Mouse (Mus musculus) heart, postnatal 4 days (tissue): Measurements from ENCODE around the gene Fam71f2. TPM values are rescaled to one million over a fixed set of nuclear protein-coding genes. Genes with fewer than 3 reads are reported as not detected.

Experiments used
- DNase-seq: peaks from one replicate; pipeline ENCODE4 v3.0.0; 2021
- total RNA-seq, 2 experiments: library from RNA; stranded (reverse); gene quantifications; 2 replicates each; pipeline ENCODE4 v1.2.3; 2021

The Fam71f2 gene
- total RNA-seq: under 1 TPM in 1 of 2 experiments, not detected in 1; 0.32 TPM

- DNase-seq: no peak
Observed at GRCm38 (mm10) chr6:29279293-29279692, at the start of gene Fam71f2. Gene Fam71f2, plus strand, starts transcription at chr6:29279593.

- DNase-seq: no peak
Observed at GRCm38 (mm10) chr6:29230386-29230785, 49.0 kb upstream of the Fam71f2 start.

GRCm38 (mm10) chr6:29231799-29232198 is 47.6 kb upstream of the Fam71f2 start:
- DNase-seq: no peak

GRCm38 (mm10) chr6:29232321-29232720 is 47.1 kb upstream of the Fam71f2 start:
- no peak for DNase-seq

GRCm38 (mm10) chr6:29233710-29234109 is 45.7 kb upstream of the Fam71f2 start:
- no peak for DNase-seq

GRCm38 (mm10) chr6:29234272-29234671 is 45.1 kb upstream of the Fam71f2 start:
- peak; percentile 19 for DNase-seq

GRCm38 (mm10) chr6:29240806-29241205 is 38.6 kb upstream of the Fam71f2 start:
- DNase-seq: peak; percentile 66

GRCm38 (mm10) chr6:29241697-29242096 is 37.7 kb upstream of the Fam71f2 start:
- DNase-seq: no peak

- no peak for DNase-seq
Observed at GRCm38 (mm10) chr6:29242265-29242664, 37.1 kb upstream of the Fam71f2 start.

- no peak for DNase-seq
Observed at GRCm38 (mm10) chr6:29245272-29246120, 33.9 kb upstream of the Fam71f2 start.

GRCm38 (mm10) chr6:29246183-29246582 is 33.2 kb upstream of the Fam71f2 start:
- DNase-seq: no peak

- DNase-seq: no peak
Observed at GRCm38 (mm10) chr6:29246585-29246984, 32.8 kb upstream of the Fam71f2 start.

GRCm38 (mm10) chr6:29247072-29247471 is 32.3 kb upstream of the Fam71f2 start:
- no peak for DNase-seq

- no peak for DNase-seq
Observed at GRCm38 (mm10) chr6:29259418-29259817, 20.0 kb upstream of the Fam71f2 start.

- no peak for DNase-seq
Observed at GRCm38 (mm10) chr6:29261831-29262230, 17.6 kb upstream of the Fam71f2 start.

GRCm38 (mm10) chr6:29263650-29264455 is 15.5 kb upstream of the Fam71f2 start:
- DNase-seq: peak; percentile 42

- no peak for DNase-seq
Observed at GRCm38 (mm10) chr6:29264456-29264781, 15.0 kb upstream of the Fam71f2 start.

GRCm38 (mm10) chr6:29266936-29267335 is 12.5 kb upstream of the Fam71f2 start:
- no peak for DNase-seq

GRCm38 (mm10) chr6:29269006-29269668 is 10.3 kb upstream of the Fam71f2 start:
- DNase-seq: no peak

GRCm38 (mm10) chr6:29270961-29271360 is 8.4 kb upstream of the Fam71f2 start:
- DNase-seq: peak; percentile 49

- DNase-seq: peak; percentile 93
Observed at GRCm38 (mm10) chr6:29272312-29273072, 6.9 kb upstream of the Fam71f2 start, which contains the start of gene Hilpda. Gene Hilpda, plus strand, starts transcription at chr6:29272488.

GRCm38 (mm10) chr6:29276746-29277145 is 2.6 kb upstream of the Fam71f2 start:
- no peak for DNase-seq
